Mouse (Mus musculus): ENCODE results near the gene Hbb-bt.
"Not testable (repeated sequence)": the region's sequence is repeated elsewhere in the genome, so short reads cannot be mapped to it uniquely, and the experiment has no call there.

Hbb-bt gene

GRCm38 (mm10) chr7:103808120-103808519 lies 5.7 kb downstream of the Hbb-bt start:
- not testable (repeated sequence) for DNase-seq

GRCm38 (mm10) chr7:103806856-103807255 lies 6.9 kb downstream of the Hbb-bt start:
- DNase-seq, result no peak

GRCm38 (mm10) chr7:103792669-103793388 lies 21.0 kb downstream of the Hbb-bt start:
- no peak for DNase-seq

- DNase-seq, result no peak
Observed at GRCm38 (mm10) chr7:103791721-103792120, 22.1 kb downstream of the Hbb-bt start, which contains the start of gene Olfr67. Gene Olfr67, minus strand, starts transcription at chr7:103791821.

DNA sequence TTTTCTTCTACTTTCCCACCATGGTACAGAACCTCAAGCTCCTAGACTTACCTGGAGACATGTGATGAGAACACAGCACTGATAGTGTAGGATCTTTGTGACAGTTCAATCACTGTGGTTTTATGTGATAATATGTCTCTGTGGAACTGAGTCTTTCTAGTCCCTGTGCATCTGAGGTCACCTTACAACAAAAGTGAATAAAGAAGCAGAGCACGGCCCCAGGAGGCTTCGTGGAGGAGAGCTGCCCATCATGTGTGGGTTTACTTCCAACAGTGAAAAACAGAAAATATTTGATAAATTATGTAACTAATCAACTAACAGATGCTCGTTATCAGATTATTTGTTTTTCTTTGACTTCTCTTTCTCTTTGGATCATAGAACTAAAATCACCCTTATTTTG lies 34.2 kb downstream of the Hbb-bt start, which contains the start of gene Olfr68:
TSS of gene Olfr68 (minus strand) at position 101 of the 400 bp plus-strand sequence.
- no peak for DNase-seq

DNA sequence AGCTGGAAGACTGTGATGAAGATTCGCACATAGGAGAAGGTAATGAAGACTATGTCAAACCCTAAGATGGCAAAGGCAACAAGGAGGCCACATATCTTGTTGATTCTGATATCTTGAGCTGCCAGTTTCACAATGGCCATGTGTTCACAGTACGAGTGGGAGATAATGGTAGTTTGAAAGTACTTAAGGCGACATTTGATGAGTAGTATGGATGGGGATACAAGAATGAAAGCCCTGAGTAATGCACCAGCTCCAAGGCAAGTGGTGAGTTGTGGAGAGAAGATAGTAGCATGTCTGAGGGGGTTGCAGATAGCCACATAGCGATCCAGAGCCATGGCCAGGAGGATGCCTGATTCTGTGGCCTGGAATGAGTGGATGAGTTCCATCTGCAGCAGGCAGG lies 36.1 kb downstream of the Hbb-bt start:
- DNase-seq, result not testable (repeated sequence)

GRCm38 (mm10) chr7:103771494-103771893 lies 42.3 kb downstream of the Hbb-bt start, which contains the start of gene Olfr69:
Gene Olfr69, minus strand, starts transcription at chr7:103771594.
- DNase-seq, result no peak

GRCm38 (mm10) chr7:103767687-103768086 lies 46.1 kb downstream of the Hbb-bt start:
- DNase-seq, result not testable (repeated sequence)

All from layer of hippocampus, adult 9-11 months (tissue).